In the genomic region with DNA sequence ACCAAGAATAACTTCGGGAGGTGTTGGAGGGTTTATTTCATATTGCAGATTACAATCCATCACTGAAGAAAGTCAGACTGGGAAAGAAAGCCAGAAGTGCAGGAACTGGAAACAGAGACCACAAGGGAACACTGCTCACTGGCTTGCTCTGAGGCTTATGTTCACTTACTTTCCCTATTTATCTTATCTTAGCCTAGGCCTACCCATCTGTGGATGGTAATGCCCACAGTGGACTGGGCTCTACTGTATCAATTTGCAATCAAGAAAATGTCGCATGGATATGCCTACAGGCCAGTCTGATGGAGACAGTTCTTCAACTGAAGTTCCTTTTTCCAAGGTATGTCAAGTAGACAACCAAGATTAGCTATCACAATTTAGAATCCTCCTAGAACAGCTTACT, we compare ENCODE assay signal across 17 mouse cellular contexts.
"Had no signal": no experiment of that assay in that cellular context is flagged by ENCODE, and none has a peak within 500 bp of the region (broad histone marks: within the 10 kb centered on the region; RNA-seq: fewer than 3 reads in every experiment).

No protein-coding gene starts in this region.

- H3K9ac ChIP-seq: lung, embryonic 15.5 days; midbrain, embryonic 13.5 days; midbrain, embryonic 15.5 days; neural tube, embryonic 12.5 days; stomach, embryonic 15.5 days had no signal

- H3K9me3 ChIP-seq: lung, embryonic 15.5 days; megakaryocyte, embryonic 14.5 days; midbrain, embryonic 13.5 days; midbrain, embryonic 15.5 days; neural tube, embryonic 12.5 days; stomach, embryonic 15.5 days had no signal

- H3K4me3 ChIP-seq: lung, embryonic 15.5 days; megakaryocyte, embryonic 14.5 days; midbrain, embryonic 13.5 days; midbrain, embryonic 15.5 days; neural tube, embryonic 12.5 days; stomach, embryonic 15.5 days had no signal

- H3K4me2 ChIP-seq: lung, embryonic 15.5 days; midbrain, embryonic 11.5 days; midbrain, embryonic 13.5 days; midbrain, embryonic 15.5 days; neural tube, embryonic 12.5 days; stomach, embryonic 15.5 days had no signal

- H3K4me1 ChIP-seq: midbrain, embryonic 13.5 days; midbrain, embryonic 15.5 days; neural tube, embryonic 12.5 days; stomach, embryonic 15.5 days had no signal

- H3K27me3 ChIP-seq: lung, embryonic 15.5 days; midbrain, embryonic 13.5 days; midbrain, embryonic 15.5 days; neural tube, embryonic 12.5 days; stomach, embryonic 15.5 days had no signal

- DNase-seq: lung, adult 2 months; lung, postnatal 14 days; lung, postnatal 36 days; right cerebral cortex, postnatal 14 days; thymus, adult 2 months; thymus, postnatal 25 days; thymus, postnatal 4 days had no signal

- H3K36me3 ChIP-seq: lung, embryonic 15.5 days; midbrain, embryonic 13.5 days; midbrain, embryonic 15.5 days; neural tube, embryonic 12.5 days; stomach, embryonic 15.5 days had no signal

- H3K27ac ChIP-seq: lung, embryonic 15.5 days; macrophage; midbrain, embryonic 13.5 days; midbrain, embryonic 15.5 days; neural tube, embryonic 12.5 days; stomach, embryonic 15.5 days; stomach, postnatal 0 days had no signal

- ATAC-seq: lung, postnatal 0 days; midbrain, embryonic 13.5 days; midbrain, embryonic 15.5 days had no signal
